Mouse (Mus musculus): Measurements from ENCODE around the gene Osgepl1. TPM values are rescaled to one million over a fixed set of nuclear protein-coding genes. Genes with fewer than 3 reads are reported as not detected.
"Not testable (repeated sequence)": the region's sequence is repeated elsewhere in the genome, so short reads cannot be mapped to it uniquely, and the experiment has no call there.

Gene Osgepl1
- polyA plus RNA-seq, 1 experiment: 6.9 TPM

DNA sequence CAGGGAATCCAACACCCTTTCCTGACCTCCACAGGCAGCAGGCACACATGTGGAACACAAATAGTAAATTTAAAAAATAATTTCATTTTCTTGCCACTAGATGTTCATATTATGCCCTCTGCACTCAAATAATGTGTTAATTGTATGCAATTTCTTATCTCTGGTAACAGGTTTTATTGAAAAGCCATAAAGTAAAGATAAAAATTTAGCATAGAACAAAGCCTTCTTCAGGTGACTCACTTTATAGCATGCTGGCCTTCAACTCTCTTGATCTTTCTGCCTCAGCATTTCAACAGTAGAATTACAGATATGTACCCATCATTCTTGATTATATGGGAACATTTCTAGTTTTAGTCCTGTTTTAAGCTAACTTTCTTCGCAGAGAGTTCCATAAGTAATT is 10.9 kb downstream of the Osgepl1 start:
- no peak for TF ChIP-seq POLR2A (IDR thresholded peaks at IDR 0.05; ENCODE audit: borderline replicate concordance, low read depth, low read length)
- no peak for TF ChIP-seq CTCF (IDR thresholded peaks at IDR 0.05; ENCODE audit: low read depth, low read length)
- no peak overlapping the region for H3K27ac ChIP-seq (ENCODE audit: insufficient read depth, low read depth, low read length)
- H3K4me1 ChIP-seq (ENCODE audit: control insufficient read depth, insufficient read depth, low read length): no peaks in the 10 kb centered on the region
- H3K4me3 ChIP-seq (ENCODE audit: insufficient read depth, low read length): no peak overlapping the region

- Histone ChIP-seq H3K4me3 (ENCODE audit: insufficient read depth, low read length) (no peak overlapping the region), H3K4me1 (ENCODE audit: control insufficient read depth, insufficient read depth, low read length) (no peaks in the 10 kb centered on the region), H3K27ac (ENCODE audit: insufficient read depth, low read depth, low read length) (no peak overlapping the region)
- TF ChIP-seq POLR2A (IDR thresholded peaks at IDR 0.05; ENCODE audit: borderline replicate concordance, low read depth, low read length) (no peak), CTCF (IDR thresholded peaks at IDR 0.05; ENCODE audit: low read depth, low read length) (no peak)
Measured at GRCm38 (mm10) chr1:53324827-53325494, 11.5 kb downstream of the Osgepl1 start.

DNA sequence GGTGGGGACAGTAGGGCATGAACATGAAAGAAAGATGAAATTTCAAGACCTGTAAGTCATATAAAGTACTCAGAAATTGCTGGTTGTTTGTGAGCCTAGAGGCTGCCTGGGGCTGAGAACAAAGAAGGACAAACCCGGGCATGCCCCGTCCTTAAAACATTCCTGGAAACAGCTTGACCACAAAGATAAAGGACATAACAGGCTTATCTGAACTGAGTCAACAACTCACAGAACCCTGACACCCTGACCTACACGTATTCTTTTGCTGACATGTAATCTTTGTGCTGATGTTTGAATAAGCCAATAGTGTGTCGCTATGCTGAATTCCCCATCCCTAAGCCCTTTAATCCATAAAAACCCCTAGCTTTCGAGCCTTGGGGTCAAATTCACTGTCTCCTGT is 20.1 kb downstream of the Osgepl1 start:
- H3K4me1 ChIP-seq (ENCODE audit: control insufficient read depth, insufficient read depth, low read length); H3K27ac ChIP-seq (ENCODE audit: insufficient read depth, low read depth, low read length); H3K4me3 ChIP-seq (ENCODE audit: insufficient read depth, low read length): not testable (repeated sequence)

DNA sequence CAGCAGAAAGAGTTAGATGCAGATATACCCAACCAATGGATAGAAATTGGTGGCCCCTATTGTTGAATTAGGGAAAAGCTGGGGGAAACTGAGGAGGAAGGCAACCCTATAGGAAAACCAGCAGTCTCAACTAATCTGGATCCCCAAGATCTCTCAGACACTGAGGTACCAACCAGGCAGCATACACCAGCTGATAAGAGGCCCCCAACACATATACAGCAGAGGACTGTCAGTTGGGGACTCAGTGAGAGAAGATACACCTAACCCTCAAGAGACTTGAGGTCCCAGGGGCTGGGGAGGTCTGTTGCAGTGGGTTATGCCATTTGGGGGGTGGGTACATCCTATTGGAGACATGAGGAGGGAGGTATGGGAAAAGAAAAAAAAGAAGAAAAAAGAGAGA is 22.0 kb downstream of the Osgepl1 start:
- Histone ChIP-seq H3K27ac (ENCODE audit: insufficient read depth, low read depth, low read length) (no peak overlapping the region), H3K4me1 (ENCODE audit: control insufficient read depth, insufficient read depth, low read length) (no peaks in the 10 kb centered on the region), H3K4me3 (ENCODE audit: insufficient read depth, low read length) (no peak overlapping the region)
- TF ChIP-seq CTCF (IDR thresholded peaks at IDR 0.05; ENCODE audit: low read depth, low read length) (no peak), POLR2A (IDR thresholded peaks at IDR 0.05; ENCODE audit: borderline replicate concordance, low read depth, low read length) (no peak)

DNA sequence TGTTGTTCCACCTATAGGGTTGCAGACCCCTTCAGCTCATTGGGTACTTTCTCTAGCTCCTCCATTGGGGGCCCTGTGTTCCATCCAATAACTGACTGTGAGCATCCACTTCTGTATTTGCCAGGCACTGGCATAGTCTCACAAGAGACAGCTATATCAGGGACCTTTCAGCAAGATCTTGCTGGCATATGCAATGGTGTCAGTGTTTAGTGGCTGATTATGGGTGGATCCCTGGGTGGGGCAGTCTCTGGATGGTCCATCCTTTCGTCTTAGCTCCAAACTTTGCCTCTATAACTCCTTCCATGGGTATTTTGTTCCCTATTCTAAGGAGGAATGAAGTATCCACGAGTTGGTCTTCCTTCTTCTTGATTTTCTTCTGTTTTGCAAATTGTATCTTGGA is 24.0 kb downstream of the Osgepl1 start:
- not testable (repeated sequence) for H3K4me1 ChIP-seq (ENCODE audit: control insufficient read depth, insufficient read depth, low read length); H3K4me3 ChIP-seq (ENCODE audit: insufficient read depth, low read length)

GRCm38 (mm10) chr1:53341071-53341470 is 27.6 kb downstream of the Osgepl1 start:
- Histone ChIP-seq H3K4me3 (ENCODE audit: insufficient read depth, low read length) (no peak overlapping the region), H3K4me1 (ENCODE audit: control insufficient read depth, insufficient read depth, low read length) (no peaks in the 10 kb centered on the region), H3K27ac (ENCODE audit: insufficient read depth, low read depth, low read length) (no peak overlapping the region)
- TF ChIP-seq CTCF (IDR thresholded peaks at IDR 0.05; ENCODE audit: low read depth, low read length) (no peak), POLR2A (IDR thresholded peaks at IDR 0.05; ENCODE audit: borderline replicate concordance, low read depth, low read length) (no peak)

More for the DNA sequence above, 24.0 kb downstream of the Osgepl1 start:
- H3K27ac ChIP-seq (ENCODE audit: insufficient read depth, low read depth, low read length): not testable (repeated sequence)

DNA sequence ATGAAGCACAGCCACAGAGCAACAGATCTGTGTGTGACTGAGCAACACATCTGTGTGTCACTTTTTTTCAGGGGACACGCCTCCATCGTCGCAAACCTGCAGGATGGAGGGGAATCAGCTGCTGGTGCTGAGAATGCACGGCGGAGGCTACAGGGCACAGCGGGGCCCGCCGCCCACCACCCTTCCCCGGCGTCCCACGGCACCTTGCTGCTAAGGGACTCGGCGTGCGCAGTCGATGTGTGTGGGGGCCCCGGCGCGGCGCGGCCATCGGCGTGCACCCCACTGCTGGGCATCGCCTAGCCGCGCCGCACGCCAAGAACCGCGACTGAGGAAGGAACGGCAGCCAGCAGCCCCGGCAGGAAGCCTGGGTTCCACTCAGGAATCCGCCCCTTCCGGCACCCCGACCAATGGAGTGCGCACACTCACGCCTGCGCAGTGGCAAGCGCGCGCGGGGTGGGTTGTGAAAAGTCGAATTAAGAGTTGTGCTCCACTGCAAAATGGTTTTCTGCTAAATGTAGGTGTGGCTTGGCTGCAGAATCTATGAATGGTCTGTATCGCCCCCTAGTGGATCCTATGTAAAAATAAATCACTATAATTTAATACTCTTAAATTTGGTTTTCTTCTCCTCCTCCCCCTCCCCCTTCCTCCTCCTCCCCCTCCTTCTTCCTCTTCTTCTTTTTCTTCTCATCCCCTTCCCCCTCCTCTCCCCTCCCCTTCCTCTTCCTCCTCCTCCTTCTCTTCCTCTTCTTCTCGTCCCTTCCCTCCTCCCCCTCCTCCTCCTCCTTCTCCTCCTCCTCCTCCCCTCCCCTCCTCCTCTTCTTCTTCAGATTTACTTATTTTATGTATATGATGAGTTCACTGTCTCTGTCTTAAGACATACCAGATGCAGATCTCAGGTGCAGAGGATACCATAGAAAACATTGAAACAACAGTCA is 39.2 kb downstream of the Osgepl1 start, which contains the start of the genes Asdurf, Gm28551 and Asnsd1:
Gene Asdurf, minus strand, starts transcription at position 293 of the 935 bp plus-strand sequence.
Gene Gm28551, minus strand, starts transcription at position 341 of the 935 bp plus-strand sequence.
Gene Asnsd1, minus strand, starts transcription at position 426 of the 935 bp plus-strand sequence.
- H3K4me3 ChIP-seq (ENCODE audit: insufficient read depth, low read length): peak within 1 kb of the TSS; percentile 71
- H3K27ac ChIP-seq (ENCODE audit: insufficient read depth, low read depth, low read length): peak within 1 kb of the TSS; percentile 51
- TF ChIP-seq CTCF (IDR thresholded peaks at IDR 0.05; ENCODE audit: low read depth, low read length) (no peak), POLR2A (IDR thresholded peaks at IDR 0.05; ENCODE audit: borderline replicate concordance, low read depth, low read length) (no peak)
- H3K4me1 ChIP-seq (ENCODE audit: control insufficient read depth, insufficient read depth, low read length): no peaks in the 10 kb centered on the region

DNA sequence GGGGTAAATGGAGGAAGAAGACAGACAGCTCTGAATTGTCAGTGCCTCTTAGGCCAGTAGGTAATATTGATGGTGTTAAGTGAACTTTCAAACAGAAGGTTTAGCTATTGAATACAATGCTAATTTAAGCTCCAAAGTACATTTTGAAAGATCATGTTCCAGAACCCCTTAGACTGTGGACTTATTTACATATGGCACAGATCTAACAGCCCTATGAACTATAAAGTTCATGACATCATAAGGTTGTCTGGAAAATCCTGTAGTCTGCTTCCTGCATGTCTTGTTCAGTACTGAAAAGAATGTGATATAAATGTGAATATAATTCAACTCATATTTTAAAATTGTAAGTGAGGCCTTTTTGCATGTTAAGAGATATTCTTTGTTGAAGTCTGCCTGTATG is 45.6 kb downstream of the Osgepl1 start:
- Histone ChIP-seq H3K4me3 (ENCODE audit: insufficient read depth, low read length) (no peak overlapping the region), H3K27ac (ENCODE audit: insufficient read depth, low read depth, low read length) (no peak overlapping the region), H3K4me1 (ENCODE audit: control insufficient read depth, insufficient read depth, low read length) (no peaks in the 10 kb centered on the region)
- TF ChIP-seq POLR2A (IDR thresholded peaks at IDR 0.05; ENCODE audit: borderline replicate concordance, low read depth, low read length): no peak
- TF ChIP-seq CTCF (IDR thresholded peaks at IDR 0.05; ENCODE audit: low read depth, low read length): no peak

Other genes starting within 250 kb of the Osgepl1 start
- not detected in 2 replicates for gene 1700019A02Rik, start 126.0 kb upstream of the Osgepl1 start, polyA plus RNA-seq (2012; ENCODE audit: insufficient read depth, insufficient read length, missing spikeins)
- 4.8 and 5.2 TPM in 2 replicates for gene Pms1, start 16.6 kb upstream of the Osgepl1 start, polyA plus RNA-seq (2012; ENCODE audit: insufficient read depth, insufficient read length, missing spikeins)
- 27.5 and 33.3 TPM in 2 replicates for gene Ormdl1, start 16.5 kb upstream of the Osgepl1 start, polyA plus RNA-seq (2012; ENCODE audit: insufficient read depth, insufficient read length, missing spikeins)
- not detected in 2 replicates for gene Gm28778, start 16.5 kb upstream of the Osgepl1 start, polyA plus RNA-seq (2012; ENCODE audit: insufficient read depth, insufficient read length, missing spikeins)
- gene Asdurf, start 39.0 kb downstream of the Osgepl1 start, polyA plus RNA-seq (2012; ENCODE audit: insufficient read depth, insufficient read length, missing spikeins): 15.4 TPM in 1 of 2 replicates, not detected in the other
- not detected in 2 replicates for gene Gm28551, start 39.0 kb downstream of the Osgepl1 start, polyA plus RNA-seq (2012; ENCODE audit: insufficient read depth, insufficient read length, missing spikeins)
- 56.5 and 70.1 TPM in 2 replicates for gene Asnsd1, start 39.1 kb downstream of the Osgepl1 start, polyA plus RNA-seq (2012; ENCODE audit: insufficient read depth, insufficient read length, missing spikeins)